Mouse (Mus musculus): ENCODE measurements around the gene Exoc3. TPM values are rescaled to one million over a fixed set of nuclear protein-coding genes. Genes with fewer than 3 reads are reported as not detected.

Exoc3 gene
- polyA plus RNA-seq, 1 experiment from 2014 or later = 121 TPM

GRCm38 (mm10) chr13:74192613-74193012, 15.9 kb downstream of the Exoc3 start:
- Histone ChIP-seq H3K4me3 (ENCODE audit: low read depth, low read length) (no peak overlapping the region), H3K4me1 (ENCODE audit: control insufficient read depth, insufficient read depth, low read length) (no peaks in the 10 kb centered on the region), H3K4me2 (ENCODE audit: low read depth, low read length) (no peak overlapping the region), H3K27me3 (ENCODE audit: control insufficient read depth, insufficient read depth, low read length) (no peaks in the 10 kb centered on the region), H3K9ac (replicated peaks; ENCODE audit: low read depth, low read length) (no peak overlapping the region), H3K27ac (ENCODE audit: low read depth, low read length) (no peak overlapping the region), H3K9me3 (ENCODE audit: control insufficient read depth, low read length) (no peaks in the 10 kb centered on the region), H3K36me3 (ENCODE audit: control insufficient read depth, insufficient read depth, low read length) (peaks cover 34% of the 10 kb centered on the region)
- peak; percentile 54; the same call in 1 of the 2 replicates for ATAC-seq (ENCODE audit: low read depth)
- WGBS = 86% methylated on average over 6 of the region's 6 CpGs

- Histone ChIP-seq H3K9ac (replicated peaks; ENCODE audit: low read depth, low read length) (no peak overlapping the region), H3K27me3 (ENCODE audit: control insufficient read depth, insufficient read depth, low read length) (no peaks in the 10 kb centered on the region), H3K4me1 (ENCODE audit: control insufficient read depth, insufficient read depth, low read length) (no peaks in the 10 kb centered on the region), H3K27ac (ENCODE audit: low read depth, low read length) (no peak overlapping the region), H3K9me3 (ENCODE audit: control insufficient read depth, low read length) (no peaks in the 10 kb centered on the region), H3K4me2 (ENCODE audit: low read depth, low read length) (no peak overlapping the region), H3K4me3 (ENCODE audit: low read depth, low read length) (no peak overlapping the region), H3K36me3 (ENCODE audit: control insufficient read depth, insufficient read depth, low read length) (peaks cover 23% of the 10 kb centered on the region)
- WGBS = 96% methylated on average over 5 of the region's 5 CpGs
- ATAC-seq (ENCODE audit: low read depth) = no peak
Measured at GRCm38 (mm10) chr13:74183011-74183695, 25.4 kb downstream of the Exoc3 start.

GRCm38 (mm10) chr13:74172036-74172435, 36.5 kb downstream of the Exoc3 start:
- Histone ChIP-seq H3K9ac (replicated peaks; ENCODE audit: low read depth, low read length) (no peak overlapping the region), H3K4me2 (ENCODE audit: low read depth, low read length) (no peak overlapping the region), H3K27me3 (ENCODE audit: control insufficient read depth, insufficient read depth, low read length) (no peaks in the 10 kb centered on the region), H3K27ac (ENCODE audit: low read depth, low read length) (no peak overlapping the region), H3K9me3 (ENCODE audit: control insufficient read depth, low read length) (no peaks in the 10 kb centered on the region), H3K4me3 (ENCODE audit: low read depth, low read length) (no peak overlapping the region), H3K4me1 (ENCODE audit: control insufficient read depth, insufficient read depth, low read length) (peaks cover under 1% of the 10 kb centered on the region; the same call in 1 of the 2 replicates), H3K36me3 (ENCODE audit: control insufficient read depth, insufficient read depth, low read length) (peaks cover 28% of the 10 kb centered on the region)
- no peak for ATAC-seq (ENCODE audit: low read depth)
- WGBS = 95% methylated on average over 5 of the region's 5 CpGs

- 85% methylated on average over 10 of the region's 10 CpGs for whole genome bisulfite sequencing
- no peak for ATAC-seq (ENCODE audit: low read depth)
- H3K4me1 ChIP-seq (ENCODE audit: control insufficient read depth, insufficient read depth, low read length) = peaks cover 4% of the 10 kb centered on the region; the same call in 1 of the 2 replicates
Measured at GRCm38 (mm10) chr13:74169446-74170164, 38.9 kb downstream of the Exoc3 start.

GRCm38 (mm10) chr13:74167492-74167891, 41.0 kb downstream of the Exoc3 start:
- no peaks in the 10 kb centered on the region for H3K9me3 ChIP-seq (ENCODE audit: control insufficient read depth, low read length)
- H3K27me3 ChIP-seq (ENCODE audit: control insufficient read depth, insufficient read depth, low read length) = no peaks in the 10 kb centered on the region
- WGBS = 88% methylated on average over 2 of the region's 2 CpGs
- peaks cover 10% of the 10 kb centered on the region; the same call in 1 of the 2 replicates for H3K36me3 ChIP-seq (ENCODE audit: control insufficient read depth, insufficient read depth, low read length)
- no peak overlapping the region for H3K4me3 ChIP-seq (ENCODE audit: low read depth, low read length)
- peak; percentile 5 for ATAC-seq (ENCODE audit: low read depth)
- no peak overlapping the region for H3K9ac ChIP-seq (replicated peaks; ENCODE audit: low read depth, low read length)
- H3K4me2 ChIP-seq (ENCODE audit: low read depth, low read length) = no peak overlapping the region
- peaks cover 4% of the 10 kb centered on the region; the same call in 1 of the 2 replicates for H3K4me1 ChIP-seq (ENCODE audit: control insufficient read depth, insufficient read depth, low read length)
- H3K27ac ChIP-seq (ENCODE audit: low read depth, low read length) = no peak overlapping the region

More at GRCm38 (mm10) chr13:74169446-74170164, 38.9 kb downstream of the Exoc3 start:
- Histone ChIP-seq H3K27me3 (ENCODE audit: control insufficient read depth, insufficient read depth, low read length) (no peaks in the 10 kb centered on the region), H3K36me3 (ENCODE audit: control insufficient read depth, insufficient read depth, low read length) (peaks cover 17% of the 10 kb centered on the region), H3K4me3 (ENCODE audit: low read depth, low read length) (no peak overlapping the region), H3K9ac (replicated peaks; ENCODE audit: low read depth, low read length) (no peak overlapping the region), H3K27ac (ENCODE audit: low read depth, low read length) (no peak overlapping the region), H3K9me3 (ENCODE audit: control insufficient read depth, low read length) (no peaks in the 10 kb centered on the region), H3K4me2 (ENCODE audit: low read depth, low read length) (no peak overlapping the region)

- 17% methylated on average over 9 of the region's 9 CpGs for WGBS
- no peaks in the 10 kb centered on the region for H3K9me3 ChIP-seq (ENCODE audit: control insufficient read depth, low read length)
- H3K27me3 ChIP-seq (ENCODE audit: control insufficient read depth, insufficient read depth, low read length) = no peaks in the 10 kb centered on the region
- H3K27ac ChIP-seq (ENCODE audit: low read depth, low read length) = 0 out of 2 replicates have a peak overlapping the region, but pooled peaks have one; percentile 10
- H3K4me3 ChIP-seq (ENCODE audit: low read depth, low read length) = peak overlapping the region; percentile 37
- peak overlapping the region; percentile 65 for H3K4me2 ChIP-seq (ENCODE audit: low read depth, low read length)
- peak overlapping the region; percentile 57 for H3K9ac ChIP-seq (replicated peaks; ENCODE audit: low read depth, low read length)
- ATAC-seq (ENCODE audit: low read depth) = peak; percentile 71
- H3K4me1 ChIP-seq (ENCODE audit: control insufficient read depth, insufficient read depth, low read length) = peaks cover 4% of the 10 kb centered on the region; the same call in 1 of the 2 replicates
- H3K36me3 ChIP-seq (ENCODE audit: control insufficient read depth, insufficient read depth, low read length) = peaks cover 9% of the 10 kb centered on the region; the same call in 1 of the 2 replicates
Measured at GRCm38 (mm10) chr13:74167057-74167413, 41.5 kb downstream of the Exoc3 start.

GRCm38 (mm10) chr13:74166348-74167056, 42.0 kb downstream of the Exoc3 start:
- Histone ChIP-seq H3K27ac (ENCODE audit: low read depth, low read length) (no peak overlapping the region), H3K4me2 (ENCODE audit: low read depth, low read length) (peak overlapping the region; percentile 65), H3K36me3 (ENCODE audit: control insufficient read depth, insufficient read depth, low read length) (peaks cover 4% of the 10 kb centered on the region; the same call in 1 of the 2 replicates), H3K9me3 (ENCODE audit: control insufficient read depth, low read length) (no peaks in the 10 kb centered on the region), H3K27me3 (ENCODE audit: control insufficient read depth, insufficient read depth, low read length) (no peaks in the 10 kb centered on the region), H3K9ac (replicated peaks; ENCODE audit: low read depth, low read length) (peak overlapping the region; percentile 57), H3K4me1 (ENCODE audit: control insufficient read depth, insufficient read depth, low read length) (peaks cover 4% of the 10 kb centered on the region; the same call in 1 of the 2 replicates), H3K4me3 (ENCODE audit: low read depth, low read length) (peak overlapping the region; percentile 37)
- 22% methylated on average over 17 of the region's 19 CpGs for WGBS
- peak; percentile 90 for ATAC-seq (ENCODE audit: low read depth)

- ATAC-seq (ENCODE audit: low read depth) = no peak
- Histone ChIP-seq H3K27ac (ENCODE audit: low read depth, low read length) (no peak overlapping the region), H3K27me3 (ENCODE audit: control insufficient read depth, insufficient read depth, low read length) (no peaks in the 10 kb centered on the region), H3K9me3 (ENCODE audit: control insufficient read depth, low read length) (no peaks in the 10 kb centered on the region), H3K36me3 (ENCODE audit: control insufficient read depth, insufficient read depth, low read length) (no peaks in the 10 kb centered on the region), H3K4me3 (ENCODE audit: low read depth, low read length) (no peak overlapping the region), H3K4me2 (ENCODE audit: low read depth, low read length) (no peak overlapping the region), H3K9ac (replicated peaks; ENCODE audit: low read depth, low read length) (no peak overlapping the region), H3K4me1 (ENCODE audit: control insufficient read depth, insufficient read depth, low read length) (no peaks in the 10 kb centered on the region)
- WGBS = 83% methylated on average over 2 of the region's 2 CpGs
Measured at GRCm38 (mm10) chr13:74147327-74147726, 61.2 kb downstream of the Exoc3 start.

Data from neural tube, embryonic 14.5 days (tissue).